Mouse (Mus musculus): Measurements from ENCODE around the gene Ube2v1.
"Not testable (repeated sequence)": the region's sequence is repeated elsewhere in the genome, so short reads cannot be mapped to it uniquely, and the experiment has no call there.

Gene Ube2v1

GRCm38 (mm10) chr2:167622965-167623364, 8.9 kb downstream of the Ube2v1 start:
- in situ Hi-C loops (cut with MboI, MseI), result no loop called here

GRCm38 (mm10) chr2:167622352-167622751, 9.5 kb downstream of the Ube2v1 start:
- in situ Hi-C loops (cut with MboI, MseI), result no loop called here

GRCm38 (mm10) chr2:167621255-167622087, 10.4 kb downstream of the Ube2v1 start:
- in situ Hi-C loops (cut with MboI, MseI), result no loop called here

- in situ Hi-C loops (cut with MboI, MseI), result no loop called here
These were observed 14.4 kb downstream of the Ube2v1 start for GRCm38 (mm10) chr2:167617472-167617871.

GRCm38 (mm10) chr2:167617034-167617433, 14.9 kb downstream of the Ube2v1 start:
- in situ Hi-C loops (cut with MboI, MseI), result no loop called here

- in situ Hi-C loops (cut with MboI, MseI), result not testable (repeated sequence)
These were observed 18.6 kb downstream of the Ube2v1 start for GRCm38 (mm10) chr2:167613335-167613734.

GRCm38 (mm10) chr2:167612122-167612521, 19.8 kb downstream of the Ube2v1 start:
- in situ Hi-C loops (cut with MboI, MseI), result no loop called here

- in situ Hi-C loops (cut with MboI, MseI), result no loop called here
These were observed 20.6 kb downstream of the Ube2v1 start for GRCm38 (mm10) chr2:167611287-167611686.

GRCm38 (mm10) chr2:167606745-167607123, 25.2 kb downstream of the Ube2v1 start:
- in situ Hi-C loops (cut with MboI, MseI), result no loop called here

GRCm38 (mm10) chr2:167605817-167606744, 25.8 kb downstream of the Ube2v1 start:
- in situ Hi-C loops (cut with MboI, MseI), result no loop called here

GRCm38 (mm10) chr2:167605178-167605794, 26.6 kb downstream of the Ube2v1 start:
- in situ Hi-C loops (cut with MboI, MseI), result no loop called here

- in situ Hi-C loops (cut with MboI, MseI), result loop anchor here (5.0 kb wide), 1 partner anchor 71 kb away; no protein-coding TSS in a partner anchor
These were observed 28.9 kb downstream of the Ube2v1 start for GRCm38 (mm10) chr2:167602978-167603377.

GRCm38 (mm10) chr2:167602364-167602763, 29.5 kb downstream of the Ube2v1 start:
- in situ Hi-C loops (cut with MboI, MseI), result loop anchor here (5.0 kb wide), 1 partner anchor 70 kb away; no protein-coding TSS in a partner anchor

- in situ Hi-C loops (cut with MboI, MseI), result loop anchor here (5.0 kb wide), 1 partner anchor 68 kb away; no protein-coding TSS in a partner anchor
These were observed 31.4 kb downstream of the Ube2v1 start for GRCm38 (mm10) chr2:167600481-167600995.

- in situ Hi-C loops (cut with MboI, MseI), result loop anchor here (5.0 kb wide), 1 partner anchor 68 kb away; no protein-coding TSS in a partner anchor
These were observed 32.0 kb downstream of the Ube2v1 start for GRCm38 (mm10) chr2:167599917-167600316.

- in situ Hi-C loops (cut with MboI, MseI), result no loop called here
These were observed 32.7 kb downstream of the Ube2v1 start for GRCm38 (mm10) chr2:167599195-167599594.

GRCm38 (mm10) chr2:167597492-167598186, 34.3 kb downstream of the Ube2v1 start:
- in situ Hi-C loops (cut with MboI, MseI), result no loop called here

- in situ Hi-C loops (cut with MboI, MseI), result no loop called here
These were observed 35.0 kb downstream of the Ube2v1 start for GRCm38 (mm10) chr2:167596726-167597491.

GRCm38 (mm10) chr2:167596262-167596661, 35.6 kb downstream of the Ube2v1 start:
- in situ Hi-C loops (cut with MboI, MseI), result no loop called here

GRCm38 (mm10) chr2:167595761-167596171, 36.1 kb downstream of the Ube2v1 start:
- in situ Hi-C loops (cut with MboI, MseI), result no loop called here

Data from T-helper 2 cell (primary cell).